Mouse (Mus musculus) gastrocnemius, adult 2 months (tissue): Measurements from ENCODE around the gene Col23a1. TPM values are rescaled to one million over a fixed set of nuclear protein-coding genes. Genes with fewer than 3 reads are reported as not detected.

ENCODE experiments used
- DNase-seq: peaks from one replicate; pipeline ENCODE4 v3.0.0; 2022
- H3K27ac ChIP-seq: fragments of 200-600 bp; 2 replicates; pipeline ENCODE4 v1.8.1; 2022; ENCODE audit warnings: mild to moderate bottlenecking
- H3K4me3 ChIP-seq: fragments of 200-600 bp; 2 replicates; pipeline ENCODE4 v1.8.1; 2022; ENCODE audit warnings: mild to moderate bottlenecking, moderate library complexity
- CTCF ChIP-seq: fragments of 200-600 bp; IDR thresholded peaks from 2 replicates; pipeline ENCODE4 v1.8.1; 2022; ENCODE audit warnings: antibody characterized with exemption, mild to moderate bottlenecking, moderate library complexity
- intact Hi-C: fragments of 180-260 bp; cut with DNase I; formaldehyde crosslinking; loops from one replicate; pipeline ENCODE4 v1.15.1; 2025
- total RNA-seq, 2 experiments: library from RNA; stranded (reverse); gene quantifications; 2 replicates each; pipeline ENCODE4 v1.2.3; 2021

Col23a1 gene
- total RNA-seq, 2 experiments from 2014 or later: 1.1 to 1.8 TPM

DNA sequence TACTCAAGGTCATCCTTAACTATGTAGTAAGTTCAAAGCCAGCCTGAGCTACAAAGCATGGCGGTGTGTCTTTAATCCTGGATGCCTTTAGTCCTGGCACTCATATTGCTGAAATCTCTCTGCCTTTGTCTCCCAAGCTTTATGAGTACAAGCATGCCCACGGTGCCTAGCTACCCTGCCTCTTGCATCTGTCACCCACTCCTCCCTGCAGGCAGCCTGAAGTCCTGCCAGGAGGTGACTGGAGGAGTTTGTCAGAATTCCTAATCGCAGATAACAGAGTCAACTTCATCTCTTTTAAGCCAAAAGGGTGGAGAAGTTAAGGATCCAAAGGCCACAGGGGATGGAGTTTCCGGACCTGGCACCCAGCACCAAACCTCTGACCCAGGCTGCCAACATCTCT, 203.7 kb downstream of the Col23a1 start:
- Histone ChIP-seq H3K4me3 (no peak overlapping the region), H3K27ac (no peak overlapping the region)
- DNase-seq: no peak
- TF ChIP-seq CTCF: no peak
- intact Hi-C loops: no loop called here

DNA sequence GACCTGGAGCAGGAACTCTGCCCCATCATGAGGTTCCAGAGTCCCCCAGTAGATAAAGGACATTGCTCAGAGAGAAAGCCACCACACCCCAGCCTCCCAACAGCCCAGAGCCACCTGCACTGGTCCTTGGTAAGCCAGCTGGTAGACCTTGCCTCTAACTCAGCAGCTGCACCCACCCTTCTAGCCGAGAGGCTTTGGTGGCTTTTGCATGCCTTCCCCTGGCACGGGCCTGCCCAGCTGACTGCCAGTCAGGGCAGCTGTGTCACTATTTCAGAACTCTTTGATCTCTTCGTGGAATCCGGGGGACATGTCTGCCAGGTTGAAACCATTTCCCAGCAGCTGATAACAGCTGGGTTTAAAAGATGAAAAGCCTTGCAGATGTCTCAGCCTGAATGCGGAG, 204.5 kb downstream of the Col23a1 start:
- intact Hi-C loops: no loop called here

DNA sequence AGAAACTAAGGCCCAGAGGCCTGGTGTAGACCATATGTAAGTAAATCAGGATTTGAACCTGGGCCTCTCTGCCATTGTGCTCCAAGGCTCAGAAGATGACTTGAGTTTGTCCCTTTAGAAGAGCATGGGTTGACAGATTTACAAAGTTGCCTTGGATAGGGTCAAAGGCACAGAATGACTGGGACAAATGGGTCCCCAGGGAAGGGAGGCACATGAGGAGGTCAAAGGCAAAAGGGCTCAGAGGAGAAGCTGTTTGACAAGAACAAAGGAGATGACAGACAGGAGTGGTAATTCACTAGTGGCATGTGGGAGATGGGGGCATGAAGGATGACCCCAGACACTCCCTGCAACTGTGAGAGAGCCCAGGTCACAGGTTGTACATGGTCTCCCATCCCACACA, 210.1 kb downstream of the Col23a1 start:
- H3K27ac ChIP-seq: no peak overlapping the region
- intact Hi-C loops: no loop called here
- no peak overlapping the region for H3K4me3 ChIP-seq
- no peak for DNase-seq
- TF ChIP-seq CTCF: no peak

More for the DNA sequence above, 204.5 kb downstream of the Col23a1 start:
- peak; percentile 37 for DNase-seq
- TF ChIP-seq CTCF: no peak
- Histone ChIP-seq H3K4me3 (no peak overlapping the region), H3K27ac (no peak overlapping the region)

DNA sequence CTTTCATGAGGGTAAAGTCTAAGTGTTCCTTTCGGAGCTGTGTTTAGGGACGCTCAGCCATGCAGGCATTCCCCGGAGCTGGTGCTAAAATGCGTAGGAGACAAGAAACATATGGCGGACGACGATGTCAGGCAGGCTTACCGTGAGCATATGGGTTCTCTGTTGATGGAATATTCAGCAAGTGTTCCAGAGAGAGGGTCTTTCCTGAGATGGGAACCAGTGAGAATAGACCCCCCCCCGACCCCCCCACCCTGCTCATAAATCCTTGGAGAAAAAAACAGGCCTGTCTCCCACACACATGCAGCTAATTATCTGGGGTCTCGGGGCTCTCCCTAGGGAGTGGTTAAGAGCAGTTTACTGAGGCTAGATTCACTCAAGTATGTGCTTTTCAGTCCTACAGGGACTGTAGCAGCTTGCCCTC, 212.7 kb downstream of the Col23a1 start:
- intact Hi-C loops: no loop called here
- TF ChIP-seq CTCF: no peak
- no peak overlapping the region for H3K4me3 ChIP-seq
- no peak for DNase-seq
- no peak overlapping the region for H3K27ac ChIP-seq

DNA sequence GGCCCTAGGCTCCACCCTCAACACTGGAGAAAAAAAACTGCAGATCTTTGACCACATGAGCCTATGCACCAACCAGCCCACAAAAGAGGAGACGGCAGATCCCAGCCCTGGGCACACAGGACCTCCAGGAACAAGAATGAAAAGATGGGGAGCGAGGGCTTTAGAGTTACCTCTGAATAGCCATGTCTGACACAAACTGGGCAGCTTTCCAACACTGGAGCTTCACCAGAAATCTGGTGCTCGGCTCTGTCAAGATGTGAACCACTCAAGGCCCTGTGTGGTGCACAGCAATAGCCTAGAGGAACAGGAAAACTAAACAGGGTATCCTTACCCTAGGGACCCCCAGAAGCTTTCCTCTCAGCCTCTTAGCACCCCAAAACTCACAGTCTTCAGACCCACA, 215.2 kb downstream of the Col23a1 start:
- Histone ChIP-seq H3K4me3 (no peak overlapping the region), H3K27ac (no peak overlapping the region)
- TF ChIP-seq CTCF: no peak
- intact Hi-C loops: no loop called here
- DNase-seq: no peak

DNA sequence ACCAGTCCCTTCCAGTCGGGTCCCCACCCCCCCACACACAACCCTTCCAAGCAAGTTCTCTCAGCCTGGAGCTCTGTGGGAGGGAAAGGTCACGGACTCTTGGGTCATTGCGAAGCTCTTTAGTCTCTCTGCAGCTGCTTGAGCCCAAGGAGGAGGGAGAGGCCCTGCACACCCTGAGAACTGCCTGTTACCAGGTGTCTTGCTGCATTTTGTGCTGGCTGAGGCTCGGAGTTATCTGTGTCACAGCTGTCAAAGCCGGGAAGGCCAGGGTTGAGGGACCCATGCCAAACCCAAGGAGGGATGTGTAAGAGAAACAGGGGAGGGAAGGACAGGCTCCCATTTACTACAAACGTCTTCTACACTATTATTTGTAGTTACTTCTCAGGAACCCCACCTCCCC, 218.3 kb downstream of the Col23a1 start:
- intact Hi-C loops: no loop called here

DNA sequence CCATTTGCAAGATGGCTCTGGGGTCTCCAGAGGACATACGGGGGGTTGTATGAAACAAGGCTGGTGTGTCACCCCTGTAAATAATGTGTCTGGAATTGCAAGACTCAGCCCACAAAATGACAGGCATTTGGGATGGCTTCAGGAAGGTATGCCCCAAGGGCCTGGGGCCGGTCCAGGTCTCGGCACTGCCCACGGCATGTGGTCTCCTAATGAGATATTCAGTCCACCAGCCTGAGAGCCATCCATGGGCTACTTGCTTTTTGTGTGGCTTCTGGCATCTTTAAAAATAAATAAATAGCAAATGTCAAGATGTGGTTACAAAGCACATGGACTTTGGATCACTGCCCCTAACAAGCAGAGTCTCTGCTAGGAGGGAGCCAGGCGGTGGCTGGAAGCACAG, 219.5 kb downstream of the Col23a1 start:
- DNase-seq: no peak
- intact Hi-C loops: no loop called here
- H3K27ac ChIP-seq: no peak overlapping the region
- no peak overlapping the region for H3K4me3 ChIP-seq
- no peak for TF ChIP-seq CTCF

More for the DNA sequence above, 218.3 kb downstream of the Col23a1 start:
- no peak for TF ChIP-seq CTCF
- no peak overlapping the region for H3K4me3 ChIP-seq
- H3K27ac ChIP-seq: no peak overlapping the region
- peak; percentile 32 for DNase-seq

DNA sequence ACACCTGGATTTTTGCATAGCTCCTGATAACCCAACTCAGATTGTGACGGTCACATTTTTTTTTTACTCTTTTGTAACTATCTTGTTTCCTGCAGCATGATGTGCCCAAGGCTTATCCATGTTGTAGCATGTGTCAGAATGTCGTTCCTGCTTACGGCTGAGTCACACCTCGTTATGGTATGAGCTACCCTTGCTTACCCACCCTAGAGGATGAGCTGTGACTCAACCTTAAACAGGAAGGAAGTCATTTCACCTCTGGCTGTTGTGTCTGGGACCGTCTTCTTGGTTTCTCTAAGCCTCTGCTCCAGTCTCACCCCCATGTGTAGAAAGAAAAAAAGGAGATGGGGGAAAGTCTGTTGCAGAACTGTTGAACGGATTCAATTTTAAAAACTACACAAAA, 223.3 kb downstream of the Col23a1 start:
- Histone ChIP-seq H3K4me3 (no peak overlapping the region), H3K27ac (no peak overlapping the region)
- TF ChIP-seq CTCF: no peak
- intact Hi-C loops: no loop called here
- no peak for DNase-seq

DNA sequence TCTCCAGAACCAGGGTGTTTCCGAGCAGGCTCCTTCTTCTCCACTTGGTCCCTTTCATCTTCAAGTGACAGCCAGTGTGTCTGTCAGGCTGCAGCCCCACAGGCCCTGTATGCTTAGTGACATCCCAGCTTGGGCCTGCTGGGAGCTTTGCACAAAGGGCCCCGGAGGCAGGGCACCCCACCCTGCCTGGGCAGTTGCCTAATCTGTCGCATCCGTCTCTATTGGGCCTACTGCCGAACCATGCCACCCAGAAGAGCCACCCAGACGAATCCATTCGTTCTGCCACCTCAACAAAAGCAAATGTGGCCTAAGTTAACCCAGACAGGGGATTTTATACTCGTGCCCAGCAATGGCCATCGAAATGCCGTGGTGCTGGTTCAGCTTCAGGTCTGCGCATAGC, 225.6 kb downstream of the Col23a1 start:
- DNase-seq: no peak
- Histone ChIP-seq H3K4me3 (no peak overlapping the region), H3K27ac (no peak overlapping the region)
- intact Hi-C loops: no loop called here
- no peak for TF ChIP-seq CTCF

DNA sequence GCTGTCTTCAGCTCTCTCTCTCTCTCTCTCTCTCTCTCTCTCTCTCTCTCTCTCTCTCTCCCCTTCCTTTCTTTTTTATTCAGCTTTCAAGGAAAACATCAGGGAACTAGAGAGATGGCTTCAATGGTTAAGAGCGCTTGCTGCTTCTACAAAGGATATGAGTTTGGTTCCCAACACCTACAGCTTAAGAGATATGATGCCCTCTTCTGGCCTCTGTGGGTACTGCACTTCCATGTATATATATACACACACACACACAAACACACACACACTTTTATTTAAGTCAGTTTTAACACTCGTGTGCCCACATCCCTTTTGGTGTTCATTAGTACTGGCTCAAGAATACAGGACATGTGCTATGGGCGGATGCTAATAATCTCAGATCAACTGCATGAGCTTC, 228.4 kb downstream of the Col23a1 start:
- DNase-seq: no peak
- Histone ChIP-seq H3K27ac (no peak overlapping the region), H3K4me3 (no peak overlapping the region)
- peak; percentile 4; the same call in 1 of the 2 replicates for TF ChIP-seq CTCF
- intact Hi-C loops: no loop called here

DNA sequence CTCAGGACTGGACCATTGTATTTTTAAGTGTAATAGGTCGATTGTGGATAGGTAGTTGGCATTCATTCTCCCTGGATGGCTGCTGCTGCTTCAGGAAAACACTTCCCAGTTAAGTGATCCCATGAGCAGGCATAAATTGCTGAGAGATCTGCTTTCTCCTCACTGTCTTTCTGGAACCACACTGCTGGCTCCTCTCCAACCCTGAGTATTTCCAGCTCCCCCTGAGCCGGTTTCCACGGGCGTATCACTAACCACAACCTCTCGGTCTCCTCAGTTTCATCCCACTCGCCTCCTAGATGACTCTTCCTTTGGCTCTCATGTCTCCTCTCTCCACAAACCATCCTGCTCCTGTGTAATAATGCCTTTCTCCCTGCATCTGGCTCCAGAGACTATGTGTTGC, 228.9 kb downstream of the Col23a1 start:
- intact Hi-C loops: no loop called here
- H3K4me3 ChIP-seq: no peak overlapping the region
- DNase-seq: no peak

DNA sequence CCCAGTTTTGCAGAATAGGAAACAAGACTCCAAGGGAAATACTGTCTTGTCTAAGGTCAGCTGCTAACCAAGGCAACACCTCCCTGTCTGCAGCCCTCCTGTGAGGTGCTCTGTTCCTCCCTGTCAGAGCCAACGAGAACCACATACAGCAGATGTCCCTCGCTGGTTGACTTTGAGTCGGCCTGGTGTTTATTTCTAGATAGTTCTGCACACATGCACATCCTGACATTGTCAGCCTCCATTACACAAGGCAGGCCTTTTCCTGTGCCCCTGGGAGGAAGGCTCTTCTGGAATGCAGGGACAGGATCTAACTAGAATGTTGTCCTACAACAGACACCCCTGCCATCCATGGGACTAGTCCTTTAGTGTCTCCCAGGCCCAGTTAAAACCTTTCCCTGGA, 231.7 kb downstream of the Col23a1 start:
- no peak overlapping the region for H3K4me3 ChIP-seq
- DNase-seq: no peak
- H3K27ac ChIP-seq: no peak overlapping the region
- intact Hi-C loops: no loop called here
- TF ChIP-seq CTCF: no peak

More for the DNA sequence above, 228.9 kb downstream of the Col23a1 start:
- TF ChIP-seq CTCF: no peak
- no peak overlapping the region for H3K27ac ChIP-seq

DNA sequence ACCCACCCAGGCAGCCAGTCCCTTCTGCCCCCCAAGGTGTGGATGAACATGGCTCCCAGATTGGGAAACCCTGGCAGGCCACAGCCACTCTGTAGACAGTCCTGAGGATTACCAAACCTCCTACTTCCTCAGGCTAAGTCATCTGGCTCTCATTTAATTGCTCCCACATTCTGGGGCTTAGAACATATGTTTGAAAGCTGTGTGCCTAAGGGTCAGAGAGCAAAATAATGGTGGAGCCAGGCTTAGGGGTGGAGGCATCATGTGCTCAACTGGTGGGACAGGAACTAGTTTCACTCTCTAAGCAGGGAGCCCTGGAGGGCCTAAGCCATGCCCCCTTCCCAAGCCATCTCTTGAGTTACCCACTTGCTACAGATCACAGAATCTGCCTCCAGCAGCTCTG, 233.5 kb downstream of the Col23a1 start:
- Histone ChIP-seq H3K4me3 (no peak overlapping the region), H3K27ac (no peak overlapping the region)
- TF ChIP-seq CTCF: no peak
- intact Hi-C loops: no loop called here
- no peak for DNase-seq

DNA sequence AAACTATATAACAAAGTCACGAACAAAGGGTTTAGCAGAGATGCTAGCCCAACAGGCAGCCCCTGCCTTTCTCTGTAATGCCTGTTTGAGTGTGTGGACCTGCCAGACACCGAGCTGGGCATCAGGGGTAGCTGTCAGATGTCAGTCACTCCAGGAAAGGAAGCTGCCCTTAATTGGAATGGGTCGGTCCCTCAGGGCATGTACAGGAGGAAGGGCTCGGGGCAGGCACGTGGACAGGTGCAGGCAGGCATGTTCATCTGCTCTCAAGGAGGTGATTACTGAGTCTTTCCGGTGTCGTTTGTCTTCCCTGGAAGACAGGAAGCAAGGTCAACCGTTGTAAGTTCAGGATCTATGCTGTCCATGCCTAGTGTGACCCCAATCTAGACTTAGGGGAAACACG, 233.9 kb downstream of the Col23a1 start:
- DNase-seq: no peak
- no peak for TF ChIP-seq CTCF
- intact Hi-C loops: no loop called here

More for the DNA sequence above, 233.9 kb downstream of the Col23a1 start:
- Histone ChIP-seq H3K27ac (no peak overlapping the region), H3K4me3 (no peak overlapping the region)
